Mouse (Mus musculus): ENCODE data around the gene Nptn. TPM values are rescaled to one million over a fixed set of nuclear protein-coding genes. Genes with fewer than 3 reads are reported as not detected.

Nptn gene
- polyA plus RNA-seq, 1 experiment from 2014 or later, result 56.1 TPM

DNA sequence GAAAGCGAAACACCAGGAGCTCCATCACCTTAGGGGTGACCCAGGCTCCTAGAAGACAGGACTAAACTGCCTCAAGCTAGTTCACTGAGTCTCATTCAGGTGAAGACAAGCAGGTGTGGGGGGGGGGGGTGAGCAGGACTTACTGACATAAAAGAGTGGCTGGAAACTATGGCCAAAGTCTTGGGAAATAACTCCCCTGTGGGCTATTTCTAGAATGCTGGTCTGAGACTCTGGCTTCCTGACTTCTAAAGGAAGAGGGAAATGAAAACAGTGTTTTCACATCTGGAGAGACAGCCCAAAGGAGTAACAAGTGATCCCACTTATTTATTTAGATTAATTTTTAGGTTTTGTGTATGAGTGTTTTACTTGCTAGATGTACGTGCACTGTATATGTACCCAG, 119.7 kb downstream of the Nptn start:
- 84% methylated on average over 2 of the region's 2 CpGs for WGBS
- no peak overlapping the region for H3K4me3 ChIP-seq (ENCODE audit: low read depth, low read length)
- H3K36me3 ChIP-seq (ENCODE audit: control insufficient read depth, insufficient read depth, low read length), result no peaks in the 10 kb centered on the region
- no peak for DNase-seq (ENCODE audit: low spot score)
- H3K9me3 ChIP-seq (ENCODE audit: control insufficient read depth, low read length), result no peaks in the 10 kb centered on the region
- H3K9ac ChIP-seq (ENCODE audit: low read length), result no peak overlapping the region
- no peaks in the 10 kb centered on the region for H3K4me1 ChIP-seq (ENCODE audit: control insufficient read depth, insufficient read depth, low read length)
- no peak for ATAC-seq (ENCODE audit: insufficient number of reproducible peaks, low FRiP score, low TSS enrichment, low read depth)
- H3K27me3 ChIP-seq (ENCODE audit: control insufficient read depth, insufficient read depth, low read length), result no peaks in the 10 kb centered on the region
- H3K27ac ChIP-seq (replicated peaks; ENCODE audit: low read depth, low read length), result no peak overlapping the region
- H3K4me2 ChIP-seq (ENCODE audit: low read depth, severe bottlenecking), result no peak overlapping the region

DNA sequence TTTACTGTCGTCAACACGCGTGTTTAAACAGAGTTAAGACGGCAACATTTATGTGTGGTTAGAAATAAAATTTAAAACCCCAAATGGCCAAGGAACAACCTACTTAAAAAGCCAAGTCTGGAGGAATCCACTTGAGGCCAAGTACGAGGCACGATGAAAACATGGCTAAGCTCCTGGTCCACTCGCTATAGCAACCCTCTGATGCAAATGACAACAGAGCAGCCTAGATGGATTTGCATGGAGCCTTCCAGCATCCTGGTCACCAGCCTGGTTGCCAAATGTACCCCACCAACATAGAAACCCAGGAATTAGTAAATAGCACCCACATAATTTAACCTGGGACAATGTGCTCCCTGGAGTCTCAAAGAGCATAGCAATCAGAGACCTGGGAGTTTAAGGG, 121.7 kb downstream of the Nptn start:
- 92% methylated on average over 7 of the region's 7 CpGs for WGBS
- no peak overlapping the region for H3K9ac ChIP-seq (ENCODE audit: low read length)
- no peaks in the 10 kb centered on the region for H3K36me3 ChIP-seq (ENCODE audit: control insufficient read depth, insufficient read depth, low read length)
- no peak overlapping the region for H3K4me2 ChIP-seq (ENCODE audit: low read depth, severe bottlenecking)
- no peak overlapping the region for H3K4me3 ChIP-seq (ENCODE audit: low read depth, low read length)
- H3K9me3 ChIP-seq (ENCODE audit: control insufficient read depth, low read length), result no peaks in the 10 kb centered on the region
- no peaks in the 10 kb centered on the region for H3K27me3 ChIP-seq (ENCODE audit: control insufficient read depth, insufficient read depth, low read length)
- no peaks in the 10 kb centered on the region for H3K4me1 ChIP-seq (ENCODE audit: control insufficient read depth, insufficient read depth, low read length)
- no peak for ATAC-seq (ENCODE audit: insufficient number of reproducible peaks, low FRiP score, low TSS enrichment, low read depth)
- no peak for DNase-seq (ENCODE audit: low spot score)
- no peak overlapping the region for H3K27ac ChIP-seq (replicated peaks; ENCODE audit: low read depth, low read length)

DNA sequence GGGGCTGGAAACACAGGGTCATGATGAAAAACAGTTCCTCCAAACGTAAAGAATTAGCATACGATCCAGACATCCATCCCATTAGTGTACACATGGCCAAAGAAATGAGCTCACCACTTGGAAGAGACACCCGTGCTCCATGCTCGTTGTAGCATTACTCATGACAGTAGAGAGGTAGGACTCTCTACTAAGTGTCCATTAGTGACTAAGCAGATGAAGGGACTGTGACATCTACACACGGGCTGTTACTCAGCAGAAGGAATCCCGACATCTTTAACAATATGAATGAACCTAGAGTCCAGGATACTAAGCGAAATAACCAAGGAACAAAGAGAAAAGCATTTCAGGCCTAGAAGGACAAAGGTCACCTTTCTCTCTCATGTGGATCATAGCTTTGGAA, 124.0 kb downstream of the Nptn start:
- Histone ChIP-seq H3K4me2 (ENCODE audit: low read depth, severe bottlenecking) (no peak overlapping the region), H3K27me3 (ENCODE audit: control insufficient read depth, insufficient read depth, low read length) (no peaks in the 10 kb centered on the region), H3K27ac (replicated peaks; ENCODE audit: low read depth, low read length) (no peak overlapping the region), H3K4me1 (ENCODE audit: control insufficient read depth, insufficient read depth, low read length) (no peaks in the 10 kb centered on the region), H3K9ac (ENCODE audit: low read length) (no peak overlapping the region), H3K4me3 (ENCODE audit: low read depth, low read length) (no peak overlapping the region), H3K9me3 (ENCODE audit: control insufficient read depth, low read length) (no peaks in the 10 kb centered on the region), H3K36me3 (ENCODE audit: control insufficient read depth, insufficient read depth, low read length) (no peaks in the 10 kb centered on the region)
- WGBS, result 84% methylated on average over 7 of the region's 7 CpGs
- DNase-seq (ENCODE audit: low spot score) (no peak), ATAC-seq (ENCODE audit: insufficient number of reproducible peaks, low FRiP score, low TSS enrichment, low read depth) (no peak)

Other genes with a start within 250 kb of the Nptn start
- gene Tbc1d21, start 211.8 kb upstream of the Nptn start, polyA plus RNA-seq (2014; fragmentation: Nextera tagmentation; extraction: Ambion mirVana), result not detected in 2 replicates
- gene Insyn1, start 93.6 kb upstream of the Nptn start, polyA plus RNA-seq (2014; fragmentation: Nextera tagmentation; extraction: Ambion mirVana), result 1.7 and 2.2 TPM in 2 replicates
- 56.9 and 59.5 TPM in 2 replicates for gene Cd276, start 26.8 kb upstream of the Nptn start, polyA plus RNA-seq (2014; fragmentation: Nextera tagmentation; extraction: Ambion mirVana)
- gene Rec114, start 161.7 kb downstream of the Nptn start, polyA plus RNA-seq (2014; fragmentation: Nextera tagmentation; extraction: Ambion mirVana), result 1.4 TPM in 2 replicates
- gene Hcn4, start 241.2 kb downstream of the Nptn start, polyA plus RNA-seq (2014; fragmentation: Nextera tagmentation; extraction: Ambion mirVana), result 0.30 and 0.35 TPM in 2 replicates

All from limb, embryonic 11.5 days (tissue).